Mouse (Mus musculus) liver, embryonic 15.5 days (tissue): ENCODE results near the gene Il18. TPM values are rescaled to one million over a fixed set of nuclear protein-coding genes. Genes with fewer than 3 reads are reported as not detected.

Experiments
- ATAC-seq: fragments of 200-750 bp; cut with Nextera tagmentation; 2 replicates; pipeline ENCODE4 v1.8.0; 2017; ENCODE audit warnings: moderate number of reproducible peaks, mild to moderate bottlenecking, moderate library complexity; ENCODE audit not compliant: insufficient read depth
- H3K27ac ChIP-seq: fragments of 300-500 bp; sonication (generic); replicated peaks from 2 replicates; pipeline ENCODE4 v1.5.1; 2015; ENCODE audit warnings: mild to moderate bottlenecking, inconsistent platforms
- H3K27me3 ChIP-seq: fragments of 300-500 bp; sonication (generic); 2 replicates; pipeline ENCODE4 v1.6.1; 2015; ENCODE audit warnings: mild to moderate bottlenecking, inconsistent platforms
- H3K36me3 ChIP-seq: fragments of 300-500 bp; sonication (generic); replicated peaks from 2 replicates; pipeline ENCODE4 v1.6.1; 2015; ENCODE audit warnings: moderate library complexity, mild to moderate bottlenecking, inconsistent platforms
- H3K4me1 ChIP-seq: fragments of 300-500 bp; sonication (generic); replicated peaks from 2 replicates; pipeline ENCODE4 v1.6.1; 2015; ENCODE audit warnings: inconsistent platforms
- H3K4me2 ChIP-seq: fragments of 300-500 bp; sonication (generic); 2 replicates; pipeline ENCODE4 v1.6.1; 2015; ENCODE audit warnings: moderate library complexity, mild to moderate bottlenecking, inconsistent platforms
- H3K4me3 ChIP-seq: fragments of 300-500 bp; sonication (generic); replicated peaks from 2 replicates; pipeline ENCODE4 v1.5.1; 2015; ENCODE audit warnings: mild to moderate bottlenecking, inconsistent platforms
- H3K9ac ChIP-seq: fragments of 300-500 bp; sonication (generic); 2 replicates; pipeline ENCODE4 v1.6.1; 2015; ENCODE audit warnings: moderate library complexity, mild to moderate bottlenecking, inconsistent platforms
- H3K9me3 ChIP-seq: fragments of 300-500 bp; sonication (generic); replicated peaks from 2 replicates; pipeline ENCODE4 v1.6.1; 2016; ENCODE audit warnings: inconsistent platforms
- WGBS: fragments of 180-500 bp; shearing (Covaris S2); methylation state at CpG from one replicate; pipeline ENCODE4 v1.1.7; 2015; ENCODE audit warnings: mixed read lengths; ENCODE audit not compliant: insufficient replicate concordance; 5-methylcytosine and 5-hydroxymethylcytosine counted together
- polyA plus RNA-seq: library from polyadenylated mRNA; unstranded; fragments of >200 nt; fragmentation: Nextera tagmentation; extraction: Ambion mirVana; gene quantifications from 2 replicates; pipeline ENCODE4 v1.2.1, GENCODE M21; 2015

Gene Il18
- polyA plus RNA-seq, 1 experiment from 2014 or later = 11.1 TPM

- Histone ChIP-seq H3K4me2 (peak within 1 kb of the TSS; percentile 79), H3K27me3 (no peaks in the 10 kb centered on the region), H3K4me1 (peaks cover 20% of the 10 kb centered on the region), H3K4me3 (peak within 1 kb of the TSS; percentile 77), H3K36me3 (0 out of 2 replicates have a peak, but pooled peaks cover 10% of the 10 kb centered on the region), H3K9me3 (no peaks in the 10 kb centered on the region), H3K9ac (peak within 1 kb of the TSS; percentile 68), H3K27ac (peak within 1 kb of the TSS; percentile 76)
- WGBS = under 1% methylated on average over 54 of the region's 54 CpGs
- ATAC-seq = peak; percentile 98
These were observed 26.2 kb upstream of the Il18 start, which contains the start of gene Pts for GRCm38 (mm10) chr9:50528293-50528892. Gene Pts, minus strand, starts transcription at chr9:50528724.

- ATAC-seq = no peak
- peaks cover 25% of the 10 kb centered on the region for H3K4me1 ChIP-seq
- H3K27me3 ChIP-seq = no peaks in the 10 kb centered on the region
- no peak overlapping the region for H3K9ac ChIP-seq
- no peaks in the 10 kb centered on the region for H3K36me3 ChIP-seq
- H3K9me3 ChIP-seq = no peaks in the 10 kb centered on the region
- H3K27ac ChIP-seq = no peak overlapping the region
- no peak overlapping the region for H3K4me2 ChIP-seq
- H3K4me3 ChIP-seq = no peak overlapping the region
- WGBS = 32% methylated on average over 2 of the region's 2 CpGs
These were observed 23.7 kb upstream of the Il18 start for GRCm38 (mm10) chr9:50530890-50531289.

GRCm38 (mm10) chr9:50533328-50533727 lies 21.3 kb upstream of the Il18 start:
- H3K9ac ChIP-seq = no peak overlapping the region
- H3K4me3 ChIP-seq = peak overlapping the region; percentile 16; the same call in 1 of the 2 replicates
- no peaks in the 10 kb centered on the region for H3K27me3 ChIP-seq
- H3K36me3 ChIP-seq = no peaks in the 10 kb centered on the region
- WGBS = 20% methylated on average over 11 of the region's 11 CpGs
- no peak for ATAC-seq
- H3K4me1 ChIP-seq = peaks cover 9% of the 10 kb centered on the region; the same call in 1 of the 2 replicates
- H3K27ac ChIP-seq = peak overlapping the region; percentile 0; the same call in 1 of the 2 replicates
- no peaks in the 10 kb centered on the region for H3K9me3 ChIP-seq
- H3K4me2 ChIP-seq = peak overlapping the region; percentile 37

- Histone ChIP-seq H3K36me3 (no peaks in the 10 kb centered on the region), H3K9me3 (no peaks in the 10 kb centered on the region), H3K27ac (peak overlapping the region; percentile 0; the same call in 1 of the 2 replicates), H3K9ac (no peak overlapping the region), H3K4me3 (no peak overlapping the region), H3K4me2 (peak overlapping the region; percentile 37), H3K27me3 (no peaks in the 10 kb centered on the region), H3K4me1 (peaks cover 9% of the 10 kb centered on the region)
- no peak for ATAC-seq
- WGBS = 60% methylated on average over 3 of the region's 3 CpGs
These were observed 20.8 kb upstream of the Il18 start for GRCm38 (mm10) chr9:50533791-50534190.

- Histone ChIP-seq H3K4me1 (peaks cover 9% of the 10 kb centered on the region), H3K27ac (no peak overlapping the region), H3K4me3 (no peak overlapping the region), H3K27me3 (no peaks in the 10 kb centered on the region), H3K9me3 (no peaks in the 10 kb centered on the region), H3K36me3 (no peaks in the 10 kb centered on the region), H3K9ac (no peak overlapping the region), H3K4me2 (no peak overlapping the region)
- WGBS = 58% methylated on average over 5 of the region's 5 CpGs
- no peak for ATAC-seq
These were observed 18.7 kb upstream of the Il18 start for GRCm38 (mm10) chr9:50535930-50536329.

GRCm38 (mm10) chr9:50536603-50537135 lies 18.0 kb upstream of the Il18 start:
- WGBS = 42% methylated on average over 7 of the region's 7 CpGs
- no peak overlapping the region for H3K4me3 ChIP-seq
- no peak overlapping the region for H3K4me2 ChIP-seq
- H3K27ac ChIP-seq = no peak overlapping the region
- ATAC-seq = no peak
- H3K4me1 ChIP-seq = peaks cover 9% of the 10 kb centered on the region
- no peak overlapping the region for H3K9ac ChIP-seq
- H3K36me3 ChIP-seq = no peaks in the 10 kb centered on the region
- no peaks in the 10 kb centered on the region for H3K27me3 ChIP-seq
- no peaks in the 10 kb centered on the region for H3K9me3 ChIP-seq

GRCm38 (mm10) chr9:50537295-50537694 lies 17.3 kb upstream of the Il18 start:
- Histone ChIP-seq H3K4me3 (no peak overlapping the region), H3K4me1 (peaks cover 9% of the 10 kb centered on the region), H3K27ac (no peak overlapping the region), H3K27me3 (no peaks in the 10 kb centered on the region), H3K36me3 (no peaks in the 10 kb centered on the region), H3K9me3 (no peaks in the 10 kb centered on the region), H3K9ac (no peak overlapping the region), H3K4me2 (no peak overlapping the region)
- WGBS = 25% methylated on average over 4 of the region's 4 CpGs
- ATAC-seq = no peak

GRCm38 (mm10) chr9:50540170-50540569 lies 14.5 kb upstream of the Il18 start:
- Histone ChIP-seq H3K27me3 (no peaks in the 10 kb centered on the region), H3K4me3 (no peak overlapping the region), H3K4me2 (no peak overlapping the region), H3K27ac (no peak overlapping the region), H3K9me3 (no peaks in the 10 kb centered on the region), H3K9ac (no peak overlapping the region), H3K4me1 (no peaks in the 10 kb centered on the region; the same call in 1 of the 2 replicates), H3K36me3 (no peaks in the 10 kb centered on the region)
- whole genome bisulfite sequencing = 30% methylated on average over 7 of the region's 7 CpGs
- ATAC-seq = no peak

GRCm38 (mm10) chr9:50542401-50542800 lies 12.2 kb upstream of the Il18 start:
- Histone ChIP-seq H3K27ac (no peak overlapping the region), H3K9ac (no peak overlapping the region), H3K4me3 (no peak overlapping the region), H3K36me3 (no peaks in the 10 kb centered on the region), H3K4me2 (no peak overlapping the region), H3K9me3 (no peaks in the 10 kb centered on the region), H3K4me1 (no peaks in the 10 kb centered on the region; the same call in 1 of the 2 replicates), H3K27me3 (no peaks in the 10 kb centered on the region)
- ATAC-seq = no peak
- WGBS = 60% methylated on average over 9 of the region's 9 CpGs

- H3K27ac ChIP-seq = no peak overlapping the region
- no peaks in the 10 kb centered on the region for H3K9me3 ChIP-seq
- no peak overlapping the region for H3K9ac ChIP-seq
- H3K4me2 ChIP-seq = no peak overlapping the region
- H3K4me1 ChIP-seq = no peaks in the 10 kb centered on the region
- no peaks in the 10 kb centered on the region for H3K36me3 ChIP-seq
- no peak for ATAC-seq
- no peak overlapping the region for H3K4me3 ChIP-seq
- WGBS = 21% methylated on average over 5 of the region's 5 CpGs
- H3K27me3 ChIP-seq = no peaks in the 10 kb centered on the region
These were observed 6.7 kb upstream of the Il18 start for GRCm38 (mm10) chr9:50547859-50548478.

- Histone ChIP-seq H3K27me3 (no peaks in the 10 kb centered on the region), H3K4me1 (no peaks in the 10 kb centered on the region), H3K9ac (no peak overlapping the region), H3K27ac (no peak overlapping the region), H3K4me3 (no peak overlapping the region), H3K4me2 (no peak overlapping the region), H3K36me3 (no peaks in the 10 kb centered on the region), H3K9me3 (no peaks in the 10 kb centered on the region)
- no peak for ATAC-seq
- WGBS = 66% methylated on average over 4 of the region's 4 CpGs
These were observed 5.7 kb upstream of the Il18 start for GRCm38 (mm10) chr9:50548936-50549335.
